Mouse (Mus musculus) lung, adult 2 months (tissue): ENCODE results near the gene Tuba1b.

ENCODE experiments used
- CTCF ChIP-seq: fragments of 200-500 bp; IDR thresholded peaks from 2 replicates; pipeline ENCODE4 v1.5.1; 2011; ENCODE audit warnings: mild to moderate bottlenecking, low read length, control low read depth; ENCODE audit not compliant: insufficient read depth
- POLR2A ChIP-seq: fragments of 200-500 bp; IDR thresholded peaks from 2 replicates; pipeline ENCODE4 v1.6.1; 2011; ENCODE audit warnings: low read depth, mild to moderate bottlenecking, control low read depth, low read length, borderline replicate concordance; ENCODE audit errors: extremely low read depth

GRCm38 (mm10) chr15:98927566-98927965, 6.8 kb downstream of the Tuba1b start:
- TF ChIP-seq POLR2A (no peak), CTCF (no peak)
